Mouse (Mus musculus): ENCODE data around the gene Gm13040. TPM values are rescaled to one million over a fixed set of nuclear protein-coding genes. Genes with fewer than 3 reads are reported as not detected.
"Not testable (repeated sequence)": the region's sequence is repeated elsewhere in the genome, so short reads cannot be mapped to it uniquely, and the experiment has no call there.

The Gm13040 gene
- not detected in 2 replicates for polyA plus RNA-seq (2015; fragmentation: Nextera tagmentation; extraction: Ambion mirVana)

- H3K4me2 ChIP-seq (replicated peaks; ENCODE audit: low read depth); H3K36me3 ChIP-seq (ENCODE audit: control insufficient read depth, insufficient read depth); H3K9me3 ChIP-seq (ENCODE audit: control insufficient read depth); H3K4me1 ChIP-seq (replicated peaks; ENCODE audit: control insufficient read depth, insufficient read depth, low read length); H3K27ac ChIP-seq (ENCODE audit: low read depth, low read length); ATAC-seq; H3K27me3 ChIP-seq (replicated peaks; ENCODE audit: control insufficient read depth, insufficient read depth, low read length); H3K9ac ChIP-seq (ENCODE audit: low read depth, low read length); H3K4me3 ChIP-seq (ENCODE audit: low read depth, low read length): not testable (repeated sequence)
- WGBS: no CpG with 5 or more reads among the region's 3 CpGs
Measured at GRCm38 (mm10) chr4:143535654-143536053, at the start of gene Gm13040. Gene Gm13040, plus strand, starts transcription at chr4:143535954.

DNA sequence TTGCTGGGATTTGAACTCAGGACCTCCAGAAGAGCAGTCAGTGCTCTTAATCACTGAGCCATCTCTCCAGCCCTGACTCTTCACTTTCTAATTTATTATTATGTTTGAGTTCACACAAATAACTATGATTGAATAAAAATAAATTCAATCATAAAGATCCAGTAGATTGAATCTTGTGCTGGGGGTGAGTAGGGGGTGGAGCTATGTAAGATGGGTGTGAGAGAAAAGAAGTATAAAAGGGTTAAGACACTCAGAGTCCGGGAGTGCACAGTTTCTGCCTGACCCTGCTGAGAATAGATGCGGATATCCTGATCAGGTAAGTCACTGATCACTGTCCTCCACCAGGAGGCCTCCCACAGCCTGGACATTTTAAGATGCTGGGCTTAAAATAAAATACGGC, 24.7 kb upstream of the Gm13040 start, which contains the start of gene Gm13043:
TSS of gene Gm13043 (plus strand) at position 301 of the 400 bp plus-strand sequence.
- no peak within 1 kb of the TSS for H3K4me3 ChIP-seq (ENCODE audit: low read depth, low read length)
- H3K9me3 ChIP-seq (ENCODE audit: control insufficient read depth): no peaks in the 10 kb centered on the region
- H3K4me1 ChIP-seq (replicated peaks; ENCODE audit: control insufficient read depth, insufficient read depth, low read length): no peaks in the 10 kb centered on the region
- no peak for TF ChIP-seq CTCF (IDR thresholded peaks at IDR 0.05; ENCODE audit: low read depth)
- WGBS: 78% methylated on average over 3 of the region's 3 CpGs
- H3K4me2 ChIP-seq (replicated peaks; ENCODE audit: low read depth): no peak within 1 kb of the TSS
- no peaks in the 10 kb centered on the region for H3K36me3 ChIP-seq (ENCODE audit: control insufficient read depth, insufficient read depth)
- H3K27me3 ChIP-seq (replicated peaks; ENCODE audit: control insufficient read depth, insufficient read depth, low read length): no peaks in the 10 kb centered on the region
- no peak within 1 kb of the TSS for H3K27ac ChIP-seq (ENCODE audit: low read depth, low read length)
- no peak for ATAC-seq
- H3K9ac ChIP-seq (ENCODE audit: low read depth, low read length): no peak within 1 kb of the TSS

- not testable (repeated sequence) for H3K4me3 ChIP-seq (ENCODE audit: low read depth, low read length); H3K9me3 ChIP-seq (ENCODE audit: control insufficient read depth); H3K9ac ChIP-seq (ENCODE audit: low read depth, low read length); H3K27me3 ChIP-seq (replicated peaks; ENCODE audit: control insufficient read depth, insufficient read depth, low read length); H3K27ac ChIP-seq (ENCODE audit: low read depth, low read length); H3K4me2 ChIP-seq (replicated peaks; ENCODE audit: low read depth); ATAC-seq; H3K36me3 ChIP-seq (ENCODE audit: control insufficient read depth, insufficient read depth); H3K4me1 ChIP-seq (replicated peaks; ENCODE audit: control insufficient read depth, insufficient read depth, low read length)
- no CpG with 5 or more reads among the region's 3 CpGs for WGBS
Measured at GRCm38 (mm10) chr4:143551400-143551799, 15.6 kb downstream of the Gm13040 start, which contains the start of the genes BC080695 and Gm13057. Gene BC080695, plus strand, starts transcription at chr4:143551700. Gene Gm13057, plus strand, starts transcription at chr4:143551709.

Other genes starting within 250 kb of the Gm13040 start
- gene Pdpn, start 236.4 kb upstream of the Gm13040 start, polyA plus RNA-seq (2015; fragmentation: Nextera tagmentation; extraction: Ambion mirVana): 18.1 and 18.5 TPM in 2 replicates
- not detected in 2 replicates for gene Lrrc38, start 186.2 kb upstream of the Gm13040 start, polyA plus RNA-seq (2015; fragmentation: Nextera tagmentation; extraction: Ambion mirVana)
- gene Pramel1, start 141.5 kb upstream of the Gm13040 start, polyA plus RNA-seq (2015; fragmentation: Nextera tagmentation; extraction: Ambion mirVana): not detected in 2 replicates
- 5.0 and 6.0 TPM in 2 replicates for gene Pramef8, start 123.5 kb upstream of the Gm13040 start, polyA plus RNA-seq (2015; fragmentation: Nextera tagmentation; extraction: Ambion mirVana)
- gene Oog4, start 85.6 kb upstream of the Gm13040 start, polyA plus RNA-seq (2015; fragmentation: Nextera tagmentation; extraction: Ambion mirVana): not detected in 2 replicates
- gene Gm13043, start 24.6 kb upstream of the Gm13040 start, polyA plus RNA-seq (2015; fragmentation: Nextera tagmentation; extraction: Ambion mirVana): not detected in 2 replicates
- not detected in 2 replicates for gene BC080695, start 15.7 kb downstream of the Gm13040 start, polyA plus RNA-seq (2015; fragmentation: Nextera tagmentation; extraction: Ambion mirVana)
- gene Gm13057, start 15.8 kb downstream of the Gm13040 start, polyA plus RNA-seq (2015; fragmentation: Nextera tagmentation; extraction: Ambion mirVana): not detected in 2 replicates
- gene Gm13083, start 79.0 kb downstream of the Gm13040 start, polyA plus RNA-seq (2015; fragmentation: Nextera tagmentation; extraction: Ambion mirVana): not detected in 2 replicates
- not detected in 2 replicates for gene Gm13088, start 121.3 kb downstream of the Gm13040 start, polyA plus RNA-seq (2015; fragmentation: Nextera tagmentation; extraction: Ambion mirVana)
- gene Gm13089, start 166.8 kb downstream of the Gm13040 start, polyA plus RNA-seq (2015; fragmentation: Nextera tagmentation; extraction: Ambion mirVana): not detected in 2 replicates
- gene Gm13078, start 183.5 kb downstream of the Gm13040 start, polyA plus RNA-seq (2015; fragmentation: Nextera tagmentation; extraction: Ambion mirVana): not detected in 2 replicates

All from intestine, postnatal 0 days (tissue).